Mouse (Mus musculus): Measurements from ENCODE around the gene Nfatc2.

The Nfatc2 gene

DNA sequence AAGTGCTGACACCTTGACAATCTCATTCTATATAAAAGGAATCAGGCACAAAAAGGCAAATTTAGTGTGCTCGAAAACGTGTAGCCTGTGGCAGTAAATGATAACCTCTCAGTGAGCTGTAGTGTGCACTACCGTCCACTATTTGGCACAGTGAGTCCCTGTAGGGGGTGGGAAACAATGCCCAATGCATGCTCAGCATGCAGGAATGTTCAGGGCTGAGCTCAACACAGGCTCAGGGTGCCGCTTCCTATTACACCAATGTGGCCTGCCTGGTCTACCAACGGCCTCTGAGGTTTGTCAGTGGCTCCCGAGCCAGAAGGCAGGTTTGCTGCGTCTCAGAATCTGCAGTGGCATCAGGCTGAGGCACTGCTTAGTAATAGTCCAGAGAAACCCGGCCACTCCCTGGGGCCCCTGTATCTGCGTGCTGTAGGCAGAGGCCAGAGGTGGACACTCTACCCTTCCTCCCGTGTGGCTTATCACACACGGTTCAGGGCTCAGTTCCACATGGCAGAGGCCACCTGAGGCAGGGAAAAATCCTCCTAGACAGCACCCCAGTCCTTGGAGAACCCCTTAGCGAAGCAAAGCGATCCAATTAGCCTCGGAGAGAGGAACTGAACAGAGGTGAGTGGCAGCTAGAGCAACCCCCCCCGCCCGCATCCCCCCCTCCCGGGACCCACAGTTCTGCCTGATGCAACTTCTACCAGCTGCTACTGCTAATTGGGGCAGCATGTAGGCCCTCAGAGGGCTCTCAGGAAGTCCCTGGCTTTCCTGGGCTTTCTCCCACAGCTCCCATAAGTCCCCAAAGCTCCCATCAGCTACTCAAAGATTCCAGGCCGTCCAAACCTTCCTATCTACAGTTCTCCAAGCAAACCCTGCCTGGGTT lies 74.7 kb downstream of the Nfatc2 start:
- H3K4me1 ChIP-seq (replicated peaks; ENCODE audit: low read depth, low read length): peaks cover 68% of the 10 kb centered on the region
- no peaks in the 10 kb centered on the region for H3K36me3 ChIP-seq (ENCODE audit: insufficient read depth, low read length)
- H3K4me3 ChIP-seq (replicated peaks; ENCODE audit: low read length): no peak overlapping the region
- no peak for TF ChIP-seq CTCF (conservative IDR thresholded peaks at IDR 0.05; ENCODE audit: low read length)
- no peak for TF ChIP-seq NANOG (IDR thresholded peaks at IDR 0.05; ENCODE audit: borderline replicate concordance, low read length)
- TF ChIP-seq POU5F1 (IDR thresholded peaks at IDR 0.05; ENCODE audit: borderline replicate concordance, low read length): no peak
- no peaks in the 10 kb centered on the region for H3K9me3 ChIP-seq (ENCODE audit: low read length)
- H3K27me3 ChIP-seq (ENCODE audit: insufficient read depth, low read length): peaks cover 9% of the 10 kb centered on the region; the same call in 1 of the 2 replicates

DNA sequence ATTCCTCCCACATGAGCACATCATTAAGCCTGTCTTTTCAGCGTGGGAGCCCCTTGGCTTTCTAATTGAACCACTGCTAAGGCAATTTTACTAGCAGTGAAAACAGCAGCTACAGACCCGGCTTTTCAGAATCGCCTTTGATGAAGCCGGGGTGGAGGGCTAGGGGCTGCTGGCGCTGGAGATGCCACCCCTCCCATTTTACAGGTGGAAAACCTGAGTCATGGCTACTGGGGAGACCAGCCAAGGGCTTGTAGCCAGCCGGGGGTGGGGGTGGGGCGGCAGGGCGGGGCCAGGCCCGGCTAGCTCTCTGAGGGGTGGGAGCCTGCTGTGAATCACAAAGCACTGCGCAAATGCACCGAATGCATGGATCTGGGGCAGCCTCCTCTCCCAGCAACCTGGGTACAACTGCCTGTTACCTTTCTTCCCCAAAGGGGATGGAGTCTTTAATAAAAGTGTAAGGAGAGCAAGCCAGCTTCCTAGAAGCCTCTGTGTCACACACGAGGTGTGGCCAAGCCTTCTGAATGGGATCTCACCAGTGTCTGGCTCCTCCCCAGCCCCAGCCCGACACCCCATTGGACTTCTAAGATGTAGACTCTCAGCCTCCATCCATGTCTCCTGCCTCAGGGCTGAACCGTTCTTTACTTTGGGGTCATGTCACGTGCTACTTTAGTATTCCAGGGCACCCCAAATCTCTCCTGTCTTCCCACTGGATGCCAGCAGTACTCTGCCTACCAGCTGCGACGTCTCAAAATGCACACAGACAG lies 75.9 kb downstream of the Nfatc2 start:
- TF ChIP-seq NANOG (IDR thresholded peaks at IDR 0.05; ENCODE audit: borderline replicate concordance, low read length) (no peak), CTCF (conservative IDR thresholded peaks at IDR 0.05; ENCODE audit: low read length) (no peak), POU5F1 (IDR thresholded peaks at IDR 0.05; ENCODE audit: borderline replicate concordance, low read length) (no peak)
- Histone ChIP-seq H3K36me3 (ENCODE audit: insufficient read depth, low read length) (no peaks in the 10 kb centered on the region), H3K4me3 (replicated peaks; ENCODE audit: low read length) (peak overlapping the region; percentile 76), H3K9me3 (ENCODE audit: low read length) (no peaks in the 10 kb centered on the region), H3K4me1 (replicated peaks; ENCODE audit: low read depth, low read length) (peaks cover 61% of the 10 kb centered on the region), H3K27me3 (ENCODE audit: insufficient read depth, low read length) (peaks cover 9% of the 10 kb centered on the region; the same call in 1 of the 2 replicates)

DNA sequence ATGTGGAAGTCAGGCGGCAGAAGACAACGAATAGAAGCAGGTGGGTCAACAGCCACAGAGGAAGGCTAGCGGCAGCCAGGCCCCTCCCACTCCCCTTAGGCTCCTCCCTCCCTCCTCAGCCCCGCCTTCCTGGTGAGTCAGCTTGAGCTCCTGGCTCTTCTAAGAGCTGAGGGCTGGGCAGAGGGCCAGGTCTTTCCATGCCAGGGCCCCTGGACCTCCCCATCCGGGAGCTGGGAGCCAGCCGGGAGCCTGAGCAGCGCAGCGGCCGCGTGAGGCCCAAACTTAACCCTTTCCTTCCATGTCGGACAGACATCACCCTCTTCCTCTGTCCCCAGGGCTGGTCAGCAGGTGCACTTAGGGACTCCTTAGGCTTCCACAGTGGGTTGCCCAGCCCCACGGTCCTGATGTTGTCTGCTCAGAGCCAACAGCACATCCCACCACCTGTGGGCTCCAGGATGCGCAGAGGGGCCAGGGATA lies 76.5 kb downstream of the Nfatc2 start:
- Histone ChIP-seq H3K9me3 (ENCODE audit: low read length) (no peaks in the 10 kb centered on the region), H3K27me3 (ENCODE audit: insufficient read depth, low read length) (peaks cover 10% of the 10 kb centered on the region; the same call in 1 of the 2 replicates), H3K4me3 (replicated peaks; ENCODE audit: low read length) (peak overlapping the region; percentile 76), H3K36me3 (ENCODE audit: insufficient read depth, low read length) (no peaks in the 10 kb centered on the region), H3K4me1 (replicated peaks; ENCODE audit: low read depth, low read length) (peaks cover 55% of the 10 kb centered on the region)
- TF ChIP-seq POU5F1 (IDR thresholded peaks at IDR 0.05; ENCODE audit: borderline replicate concordance, low read length) (no peak), CTCF (conservative IDR thresholded peaks at IDR 0.05; ENCODE audit: low read length) (no peak), NANOG (IDR thresholded peaks at IDR 0.05; ENCODE audit: borderline replicate concordance, low read length) (no peak)

DNA sequence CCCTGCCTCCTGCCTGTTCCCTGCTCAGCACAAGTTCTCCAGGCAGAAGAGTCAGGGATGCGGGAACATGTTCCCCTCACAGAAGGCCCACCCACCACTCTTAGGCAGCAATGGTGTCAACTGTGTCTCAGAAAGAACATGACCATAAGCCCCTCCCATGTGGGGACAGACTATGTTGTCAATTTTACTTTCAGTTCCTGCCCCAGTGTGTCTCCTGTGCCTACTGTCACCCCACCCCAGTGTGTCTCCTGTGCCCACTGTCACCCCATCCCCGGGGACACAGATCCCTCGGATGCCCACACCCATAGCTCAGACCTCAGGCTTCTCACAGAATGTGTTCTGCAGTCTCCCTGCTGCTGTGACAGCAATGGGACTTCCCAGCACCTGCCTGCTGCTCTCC lies 79.2 kb downstream of the Nfatc2 start:
- H3K4me1 ChIP-seq (replicated peaks; ENCODE audit: low read depth, low read length): peaks cover 31% of the 10 kb centered on the region
- no peak overlapping the region for H3K4me3 ChIP-seq (replicated peaks; ENCODE audit: low read length)
- no peaks in the 10 kb centered on the region for H3K36me3 ChIP-seq (ENCODE audit: insufficient read depth, low read length)
- peaks cover 10% of the 10 kb centered on the region for H3K27me3 ChIP-seq (ENCODE audit: insufficient read depth, low read length)
- no peak for TF ChIP-seq NANOG (IDR thresholded peaks at IDR 0.05; ENCODE audit: borderline replicate concordance, low read length)
- TF ChIP-seq CTCF (conservative IDR thresholded peaks at IDR 0.05; ENCODE audit: low read length): no peak
- TF ChIP-seq POU5F1 (IDR thresholded peaks at IDR 0.05; ENCODE audit: borderline replicate concordance, low read length): no peak
- H3K9me3 ChIP-seq (ENCODE audit: low read length): no peaks in the 10 kb centered on the region

DNA sequence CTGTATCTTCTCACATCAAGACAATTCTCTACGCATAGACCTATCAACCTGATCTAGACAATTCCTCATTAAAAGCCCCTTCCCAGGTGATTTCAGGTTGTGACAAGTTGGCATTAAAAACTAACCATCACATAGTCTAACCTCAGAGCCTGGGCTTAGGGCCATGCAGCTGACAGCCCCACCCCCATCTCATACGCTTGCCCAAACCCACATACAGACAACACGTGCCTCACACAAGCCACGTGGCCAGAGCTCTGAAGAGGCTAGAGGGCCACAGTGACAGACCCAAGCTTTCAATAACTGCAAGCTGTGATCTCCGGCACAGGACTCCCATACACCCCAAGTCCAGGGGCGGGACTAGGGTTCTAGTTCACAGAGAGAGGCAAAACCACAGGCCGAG lies 80.7 kb downstream of the Nfatc2 start:
- TF ChIP-seq POU5F1 (IDR thresholded peaks at IDR 0.05; ENCODE audit: borderline replicate concordance, low read length): no peak
- no peak for TF ChIP-seq CTCF (conservative IDR thresholded peaks at IDR 0.05; ENCODE audit: low read length)
- no peak for TF ChIP-seq NANOG (IDR thresholded peaks at IDR 0.05; ENCODE audit: borderline replicate concordance, low read length)
- Histone ChIP-seq H3K4me1 (replicated peaks; ENCODE audit: low read depth, low read length) (peaks cover 17% of the 10 kb centered on the region), H3K27me3 (ENCODE audit: insufficient read depth, low read length) (peaks cover 10% of the 10 kb centered on the region), H3K4me3 (replicated peaks; ENCODE audit: low read length) (no peak overlapping the region), H3K36me3 (ENCODE audit: insufficient read depth, low read length) (no peaks in the 10 kb centered on the region), H3K9me3 (ENCODE audit: low read length) (no peaks in the 10 kb centered on the region)

DNA sequence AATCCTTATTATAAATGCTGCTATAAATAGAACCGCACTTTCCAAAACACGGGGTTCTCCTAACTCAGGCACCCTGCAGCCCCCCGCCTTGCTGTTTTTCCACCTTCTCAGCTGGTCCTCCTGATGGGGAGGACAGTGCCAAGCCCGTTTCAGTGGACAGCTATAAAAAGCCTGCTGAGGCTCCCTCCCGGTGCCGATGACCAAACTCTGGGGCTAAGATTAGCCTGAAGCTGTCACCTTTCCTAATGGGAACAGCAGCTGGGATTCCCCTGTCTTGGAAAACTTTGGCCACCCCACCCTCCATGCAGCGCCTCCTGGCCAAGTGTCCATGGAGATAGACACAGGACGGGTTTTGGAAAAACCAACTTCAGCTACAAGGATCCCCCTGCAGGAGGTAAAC lies 81.9 kb downstream of the Nfatc2 start:
- Histone ChIP-seq H3K4me3 (replicated peaks; ENCODE audit: low read length) (no peak overlapping the region), H3K4me1 (replicated peaks; ENCODE audit: low read depth, low read length) (peaks cover 6% of the 10 kb centered on the region), H3K27me3 (ENCODE audit: insufficient read depth, low read length) (peaks cover 10% of the 10 kb centered on the region), H3K36me3 (ENCODE audit: insufficient read depth, low read length) (no peaks in the 10 kb centered on the region), H3K9me3 (ENCODE audit: low read length) (no peaks in the 10 kb centered on the region)
- TF ChIP-seq CTCF (conservative IDR thresholded peaks at IDR 0.05; ENCODE audit: low read length): no peak
- TF ChIP-seq POU5F1 (IDR thresholded peaks at IDR 0.05; ENCODE audit: borderline replicate concordance, low read length): no peak
- no peak for TF ChIP-seq NANOG (IDR thresholded peaks at IDR 0.05; ENCODE audit: borderline replicate concordance, low read length)

DNA sequence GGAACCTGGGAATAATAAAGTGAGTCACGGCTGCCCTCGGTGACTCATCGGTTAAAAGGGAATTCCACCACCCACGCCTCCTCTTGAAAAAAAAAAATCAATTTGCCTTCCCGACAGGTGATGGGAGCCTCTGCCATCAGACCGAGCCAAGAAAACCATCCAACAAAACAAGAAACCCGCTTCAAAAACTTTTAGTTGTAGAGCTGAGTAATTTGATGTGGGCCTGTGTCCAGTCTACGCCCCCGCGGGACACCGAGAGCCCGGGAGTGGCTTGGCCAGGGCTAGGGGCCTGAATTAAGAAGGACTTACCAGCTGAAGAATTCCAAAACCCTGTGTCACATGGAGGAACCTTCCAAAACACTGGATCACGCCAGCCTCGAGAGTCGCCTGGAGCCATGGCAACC lies 83.2 kb downstream of the Nfatc2 start:
- H3K4me1 ChIP-seq (replicated peaks; ENCODE audit: low read depth, low read length): no peaks in the 10 kb centered on the region
- peaks cover 9% of the 10 kb centered on the region for H3K27me3 ChIP-seq (ENCODE audit: insufficient read depth, low read length)
- TF ChIP-seq CTCF (conservative IDR thresholded peaks at IDR 0.05; ENCODE audit: low read length) (no peak), POU5F1 (IDR thresholded peaks at IDR 0.05; ENCODE audit: borderline replicate concordance, low read length) (no peak), NANOG (IDR thresholded peaks at IDR 0.05; ENCODE audit: borderline replicate concordance, low read length) (no peak)
- no peaks in the 10 kb centered on the region for H3K36me3 ChIP-seq (ENCODE audit: insufficient read depth, low read length)
- H3K9me3 ChIP-seq (ENCODE audit: low read length): no peaks in the 10 kb centered on the region
- no peak overlapping the region for H3K4me3 ChIP-seq (replicated peaks; ENCODE audit: low read length)

DNA sequence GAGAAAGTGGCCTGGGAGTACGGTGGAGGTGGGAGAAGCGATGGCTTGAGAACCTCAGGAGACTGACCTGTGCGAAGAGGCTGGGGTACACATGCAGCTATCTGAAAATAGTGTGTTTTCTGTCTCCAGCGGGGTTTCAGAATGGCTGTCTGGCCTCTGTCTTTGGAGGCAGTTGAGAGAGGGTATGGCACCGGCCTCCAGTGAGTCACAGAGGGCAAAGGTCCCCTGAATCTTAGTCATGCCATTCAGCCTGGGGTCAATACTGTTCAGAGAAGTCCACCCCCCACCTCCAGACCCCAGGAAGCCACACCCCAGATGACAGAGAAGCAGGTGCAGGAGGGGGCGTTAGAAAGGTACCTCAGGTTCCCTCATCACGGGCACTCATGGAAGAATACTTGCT lies 83.7 kb downstream of the Nfatc2 start:
- Histone ChIP-seq H3K4me1 (replicated peaks; ENCODE audit: low read depth, low read length) (no peaks in the 10 kb centered on the region), H3K4me3 (replicated peaks; ENCODE audit: low read length) (no peak overlapping the region), H3K36me3 (ENCODE audit: insufficient read depth, low read length) (no peaks in the 10 kb centered on the region), H3K9me3 (ENCODE audit: low read length) (no peaks in the 10 kb centered on the region), H3K27me3 (ENCODE audit: insufficient read depth, low read length) (peaks cover 5% of the 10 kb centered on the region)
- TF ChIP-seq CTCF (conservative IDR thresholded peaks at IDR 0.05; ENCODE audit: low read length) (no peak), NANOG (IDR thresholded peaks at IDR 0.05; ENCODE audit: borderline replicate concordance, low read length) (no peak), POU5F1 (IDR thresholded peaks at IDR 0.05; ENCODE audit: borderline replicate concordance, low read length) (no peak)
